Mouse (Mus musculus): Measurements from ENCODE around the gene Ube2j2.

Ube2j2 gene

GRCm38 (mm10) chr4:155943534-155944249, at the start of gene Ube2j2:
Gene Ube2j2 (plus strand): TSS chr4:155943831.
- peak; percentile 98 for DNase-seq (ENCODE audit: low spot score)

- DNase-seq (ENCODE audit: low spot score): peak; percentile 74
Observed at GRCm38 (mm10) chr4:155894311-155894881, 49.2 kb upstream of the Ube2j2 start.

DNA sequence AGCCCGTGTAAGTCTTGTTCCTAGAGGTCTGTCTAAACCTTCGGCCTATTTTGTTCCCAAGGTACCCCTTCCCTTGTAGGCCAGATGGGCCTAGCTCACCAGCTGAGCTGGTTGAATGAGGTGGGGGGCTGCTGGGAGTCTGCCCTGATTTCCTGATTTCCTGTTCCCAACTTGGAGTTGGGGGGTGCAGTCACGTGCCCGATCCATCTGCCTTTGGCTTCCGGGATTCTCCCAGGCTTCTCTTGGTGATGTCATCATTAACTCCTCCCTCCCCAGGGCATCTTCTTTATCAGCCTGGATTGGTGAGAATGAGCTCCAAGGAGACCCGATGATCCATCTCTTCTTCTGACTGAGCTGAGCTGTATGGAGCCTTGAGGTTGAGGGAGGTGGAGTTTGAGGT, 48.4 kb upstream of the Ube2j2 start:
- DNase-seq (ENCODE audit: low spot score): peak; percentile 78

- DNase-seq (ENCODE audit: low spot score): no peak
Observed at GRCm38 (mm10) chr4:155895826-155896225, 47.8 kb upstream of the Ube2j2 start.

GRCm38 (mm10) chr4:155896461-155896860, 47.2 kb upstream of the Ube2j2 start:
- no peak for DNase-seq (ENCODE audit: low spot score)

GRCm38 (mm10) chr4:155898318-155898717, 45.3 kb upstream of the Ube2j2 start:
- DNase-seq (ENCODE audit: low spot score): peak; percentile 36

DNA sequence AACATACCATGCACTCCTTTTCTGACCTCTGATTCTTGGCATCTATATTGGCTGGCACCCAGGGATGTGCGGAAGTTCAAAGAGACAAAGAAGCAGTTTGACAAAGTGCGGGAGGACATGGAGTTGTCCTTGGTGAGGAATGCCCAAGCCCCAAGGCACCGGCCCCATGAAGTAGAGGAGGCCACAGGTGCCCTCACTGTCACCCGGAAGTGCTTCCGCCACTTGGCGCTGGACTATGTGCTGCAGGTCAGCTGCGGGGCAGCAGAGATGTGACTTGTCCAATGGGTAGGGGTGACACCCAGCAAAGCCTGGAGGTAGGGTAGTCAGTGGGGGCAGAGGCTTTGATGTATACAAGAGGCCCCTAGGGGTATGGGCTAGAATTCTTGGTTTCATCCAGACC, 44.3 kb upstream of the Ube2j2 start:
- no peak for DNase-seq (ENCODE audit: low spot score)

DNA sequence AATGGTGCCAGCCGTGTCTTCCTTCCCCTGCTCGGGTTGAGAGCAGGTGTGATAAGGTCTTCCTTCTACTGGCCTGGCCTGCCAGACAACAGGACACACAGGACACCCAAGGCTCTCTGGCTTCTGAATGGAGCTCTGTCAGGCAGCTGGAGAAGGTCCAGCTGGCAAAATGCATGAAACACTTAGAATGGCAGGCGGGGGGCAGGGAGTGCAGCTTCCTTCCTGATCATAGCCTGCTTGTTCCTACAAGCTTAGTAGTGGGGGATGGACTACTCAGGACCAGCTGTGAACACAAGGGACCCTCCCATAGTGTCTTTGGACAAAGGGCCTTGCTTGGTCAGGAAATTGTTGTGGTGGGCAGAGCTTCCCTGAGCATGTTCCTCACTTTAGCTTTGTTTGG, 42.4 kb upstream of the Ube2j2 start:
- peak; percentile 77 for DNase-seq (ENCODE audit: low spot score)

DNA sequence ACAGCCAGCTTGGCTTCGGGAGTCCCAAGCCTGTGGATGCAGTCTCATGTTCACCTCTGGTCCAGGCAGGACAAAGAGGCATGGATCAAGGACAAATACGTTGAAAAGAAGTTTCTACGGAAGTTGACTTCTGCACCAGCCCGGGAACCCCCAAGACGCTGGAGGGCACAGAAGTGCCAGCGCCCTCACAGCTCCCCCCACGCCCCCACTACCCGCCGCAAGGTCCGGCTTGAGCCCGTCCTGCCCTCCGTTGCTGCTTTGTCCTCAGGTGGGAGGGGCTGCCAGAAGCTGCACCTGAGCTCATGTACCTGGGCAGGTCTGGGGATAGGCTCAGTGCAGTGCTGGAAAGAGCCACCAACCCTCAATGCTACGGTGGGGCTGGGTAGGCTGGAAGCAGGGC, 40.4 kb upstream of the Ube2j2 start:
- no peak for DNase-seq (ENCODE audit: low spot score)

GRCm38 (mm10) chr4:155904318-155905102, 39.1 kb upstream of the Ube2j2 start:
- no peak for DNase-seq (ENCODE audit: low spot score)

DNA sequence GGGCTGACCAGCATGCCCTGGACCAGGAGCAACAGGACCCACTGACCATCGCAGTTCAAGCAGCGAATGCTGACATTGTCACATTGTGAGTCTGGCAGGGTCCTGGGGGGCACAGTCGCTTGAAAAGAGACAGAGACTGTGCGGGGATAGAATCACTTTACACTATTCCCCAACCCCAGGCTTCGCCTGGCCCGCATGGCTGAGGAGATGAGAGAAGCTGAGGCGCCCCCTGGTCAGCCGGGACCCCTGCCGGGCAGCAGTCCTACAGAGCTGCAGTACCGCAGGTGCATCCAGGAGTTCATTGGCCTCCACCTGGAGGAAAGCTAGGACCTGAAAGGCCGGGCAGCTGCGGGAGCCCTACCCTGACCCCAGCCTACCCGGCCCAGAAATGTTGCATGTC, 38.0 kb upstream of the Ube2j2 start:
- no peak for DNase-seq (ENCODE audit: low spot score)

DNA sequence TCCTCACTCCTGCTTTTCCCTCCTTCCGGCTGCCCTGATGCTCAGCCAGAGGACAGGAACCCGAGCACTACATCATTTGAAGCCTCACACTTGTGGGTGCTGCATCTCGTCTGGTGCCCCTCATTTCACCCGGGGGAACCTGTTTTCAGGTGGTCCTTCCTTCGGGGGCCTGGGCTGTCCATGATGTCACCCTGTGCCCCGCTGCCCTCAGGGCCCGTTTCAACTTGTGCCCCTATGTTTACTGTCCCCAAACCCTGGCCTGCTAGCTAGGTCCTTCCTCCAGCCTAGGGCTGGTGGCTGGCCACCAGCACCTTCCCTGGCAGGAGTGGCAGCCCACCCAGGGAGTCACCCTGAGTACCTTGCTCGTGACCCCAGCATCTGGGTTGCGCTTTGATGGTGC, 37.5 kb upstream of the Ube2j2 start:
- DNase-seq (ENCODE audit: low spot score): no peak

DNA sequence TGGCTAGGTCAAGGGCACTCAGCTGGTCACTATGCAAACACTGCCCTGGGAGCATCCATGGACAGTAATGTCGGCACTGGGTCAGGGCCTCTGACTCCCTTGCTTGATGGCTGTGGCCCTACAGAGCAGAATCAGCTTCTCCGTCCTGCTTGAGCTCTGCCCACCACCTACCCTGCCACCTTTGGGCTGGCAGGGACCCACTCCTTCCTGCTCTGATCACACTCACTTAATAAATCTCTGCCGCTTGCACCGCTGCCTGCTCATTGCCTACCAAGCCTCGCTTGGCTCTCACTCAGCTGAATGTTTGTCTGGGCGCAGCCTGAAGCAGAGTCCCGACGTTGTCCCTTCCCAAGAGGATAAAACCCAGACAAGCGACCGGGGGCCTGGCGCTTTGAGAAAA, 36.6 kb upstream of the Ube2j2 start:
- DNase-seq (ENCODE audit: low spot score): no peak

DNA sequence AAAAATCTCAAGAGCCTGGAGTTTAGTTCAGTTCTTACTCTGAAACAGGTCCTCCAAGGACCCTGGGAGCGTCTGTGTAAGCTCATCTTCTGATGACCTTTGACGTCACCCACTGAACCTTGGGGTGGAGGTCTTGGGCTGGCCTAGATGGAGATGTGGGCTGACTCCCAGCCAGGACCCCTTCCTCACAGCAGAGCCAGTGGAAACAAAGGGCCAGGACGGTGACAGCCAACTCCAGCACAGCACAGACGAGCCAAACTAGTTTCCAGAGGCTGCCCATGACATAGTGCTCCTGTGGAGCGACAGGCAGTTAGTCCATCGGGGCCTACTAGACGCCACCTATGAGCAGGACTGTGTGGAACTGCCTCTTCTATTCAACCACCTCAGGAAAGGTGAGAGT, 35.4 kb upstream of the Ube2j2 start:
- no peak for DNase-seq (ENCODE audit: low spot score)

GRCm38 (mm10) chr4:155908751-155909150, 34.9 kb upstream of the Ube2j2 start:
- DNase-seq (ENCODE audit: low spot score): no peak

DNA sequence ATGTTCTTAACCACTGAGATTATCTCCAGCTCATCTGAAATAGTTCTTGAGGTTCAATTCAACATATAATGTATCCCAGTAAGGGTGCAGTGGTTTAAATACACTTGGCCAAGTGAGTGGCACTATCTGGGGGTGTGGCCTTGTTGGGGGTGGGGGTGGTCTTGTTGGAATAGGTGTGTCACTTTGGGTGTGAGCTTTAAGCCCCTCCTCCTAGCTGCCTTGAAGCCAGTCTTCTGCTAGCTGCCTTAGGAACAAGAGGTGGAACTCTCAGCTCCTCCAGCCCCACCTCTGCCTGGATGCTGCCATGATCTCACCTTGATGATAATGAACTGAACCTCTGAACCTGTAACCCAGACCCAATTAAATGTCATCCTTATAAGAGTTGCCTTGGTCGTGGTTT, 11.6 kb upstream of the Ube2j2 start:
- DNase-seq (ENCODE audit: low spot score): no peak

GRCm38 (mm10) chr4:155943049-155943452, 580 bp upstream of the Ube2j2 start:
- DNase-seq (ENCODE audit: low spot score): peak; percentile 51

DNA sequence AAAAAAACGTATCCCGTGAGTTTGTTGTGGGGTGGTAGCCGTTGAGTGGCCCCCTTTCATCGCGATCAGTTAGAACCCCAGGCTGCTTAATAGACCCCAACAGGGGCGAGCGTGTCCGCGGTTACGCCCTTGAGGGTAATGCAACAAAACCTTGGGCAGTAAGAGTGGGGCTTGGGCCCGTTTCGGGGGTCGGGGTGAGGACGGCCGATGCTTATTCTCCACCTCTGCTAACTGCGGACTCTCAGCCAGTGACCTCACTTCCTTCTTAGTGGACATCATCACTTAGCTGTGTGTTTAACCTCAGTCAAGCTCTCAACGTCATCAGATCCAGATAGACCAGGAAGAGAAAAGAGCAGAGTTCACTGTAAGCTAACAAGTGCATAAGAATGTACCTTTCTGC, 640 bp downstream of the Ube2j2 start:
- peak; percentile 59 for DNase-seq (ENCODE audit: low spot score)

- DNase-seq (ENCODE audit: low spot score): no peak
Observed at GRCm38 (mm10) chr4:155947094-155947493, 3.5 kb downstream of the Ube2j2 start.

GRCm38 (mm10) chr4:155955491-155955890, 11.9 kb downstream of the Ube2j2 start:
- DNase-seq (ENCODE audit: low spot score): no peak

GRCm38 (mm10) chr4:155959275-155959674, 15.6 kb downstream of the Ube2j2 start:
- peak; percentile 86 for DNase-seq (ENCODE audit: low spot score)

GRCm38 (mm10) chr4:155962167-155962971, 18.7 kb downstream of the Ube2j2 start, which contains the start of gene C1qtnf12:
Gene C1qtnf12 (plus strand): TSS chr4:155962318.
- no peak for DNase-seq (ENCODE audit: low spot score)

Data from MN1 (cell line).